In genomic region chr1:191494303-191494655, GRCm38 (mm10) we compare ENCODE assay signal across 10 mouse cellular contexts.
DNase-seq lines count a peak whose midpoint lies in the region; ATAC-seq and TF ChIP-seq lines count a peak whose summit lies in the region.
"Had no signal": no experiment of that assay in that cellular context is flagged by ENCODE, and none has a peak within 500 bp of the region (broad histone marks: within the 10 kb centered on the region; RNA-seq: fewer than 3 reads in every experiment).

No protein-coding gene starts in this region.

- WGBS in heart, postnatal 0 days, result 23% methylated on average over 2 of the region's 2 CpGs
- WGBS in midbrain, embryonic 16.5 days, result 76% methylated on average over 2 of the region's 2 CpGs

- peak overlapping the region; percentile 87 for H3K27ac ChIP-seq in heart, postnatal 0 days (ENCODE audit: low read depth)
- H3K27ac ChIP-seq in midbrain, embryonic 16.5 days (ENCODE audit: low read length), result no peak overlapping the region
- H3K27ac ChIP-seq: macrophage had no signal

- H3K4me1 ChIP-seq in heart, postnatal 0 days (ENCODE audit: control insufficient read depth, insufficient read depth), result peaks cover 27% of the 10 kb centered on the region
- H3K4me1 ChIP-seq in midbrain, embryonic 16.5 days (ENCODE audit: control insufficient read depth, insufficient read depth, low read length), result peaks cover 6% of the 10 kb centered on the region; the same call in 1 of the 2 replicates

- no peak overlapping the region for H3K9ac ChIP-seq in heart, postnatal 0 days (replicated peaks; ENCODE audit: low read depth, low read length)
- H3K9ac ChIP-seq in midbrain, embryonic 16.5 days (ENCODE audit: low read depth, low read length), result no peak overlapping the region

- no peak for ATAC-seq in heart, postnatal 0 days (ENCODE audit: insufficient read depth, low read depth)
- ATAC-seq in midbrain, embryonic 16.5 days, result no peak

- no peaks in the 10 kb centered on the region for H3K9me3 ChIP-seq in heart, postnatal 0 days (replicated peaks; ENCODE audit: control insufficient read depth, low read length)
- no peaks in the 10 kb centered on the region for H3K9me3 ChIP-seq in midbrain, embryonic 16.5 days (replicated peaks; ENCODE audit: control insufficient read depth, low read length, poor library complexity, severe bottlenecking)

- H3K36me3 ChIP-seq in heart, postnatal 0 days (replicated peaks; ENCODE audit: control insufficient read depth, insufficient read depth, low read length), result no peaks in the 10 kb centered on the region
- H3K36me3 ChIP-seq in midbrain, embryonic 16.5 days (ENCODE audit: control insufficient read depth, insufficient read depth, low read length), result no peaks in the 10 kb centered on the region

- TF ChIP-seq CTCF in heart, postnatal 0 days (IDR thresholded peaks at IDR 0.05; ENCODE audit: low read depth), result no peak

- H3K4me2 ChIP-seq in heart, postnatal 0 days (ENCODE audit: low read depth, low read length), result peak overlapping the region; percentile 25; the same call in 1 of the 2 replicates
- no peak overlapping the region for H3K4me2 ChIP-seq in midbrain, embryonic 16.5 days (ENCODE audit: low read length)

- H3K4me3 ChIP-seq in heart, postnatal 0 days (ENCODE audit: low read depth, low read length), result no peak overlapping the region
- H3K4me3 ChIP-seq in midbrain, embryonic 16.5 days (ENCODE audit: low read depth, low read length), result no peak overlapping the region

- peak; percentile 51 to 70 for DNase-seq in heart, adult 18-20 months
- no peak for DNase-seq in heart, postnatal 4 days
- DNase-seq in retina, postnatal 1 day, result peak; percentile 13
- no peak for DNase-seq in retina, embryonic 14.5 days (ENCODE audit: low spot score)
- DNase-seq in heart, postnatal 0 days (ENCODE audit: low spot score), result no peak
- DNase-seq in embryo, embryonic 10.5 days (ENCODE audit: low spot score), result no peak
- DNase-seq in thymus, postnatal 0 days (ENCODE audit: low spot score), result no peak
- DNase-seq: thymus, adult 2 months had no signal

- no peak for TF ChIP-seq EP300 in heart, postnatal 0 days (IDR thresholded peaks at IDR 0.05; ENCODE audit: low read depth)

- no peaks in the 10 kb centered on the region for H3K27me3 ChIP-seq in heart, postnatal 0 days (ENCODE audit: control insufficient read depth, insufficient read depth, low read length)
- no peaks in the 10 kb centered on the region for H3K27me3 ChIP-seq in midbrain, embryonic 16.5 days (ENCODE audit: control insufficient read depth, insufficient read depth, low read depth, low read length)

Comparison
In these comparisons a context has a peak if more than half of its experiments do, and no peak if none do; other contexts are left out.
1. DNase-seq: peak in heart, adult 18-20 months (2 of 2) and retina, postnatal 1 day (single experiment); none in heart, postnatal 4 days (single experiment), retina, embryonic 14.5 days (single experiment), heart, postnatal 0 days (single experiment), embryo, embryonic 10.5 days (single experiment) and thymus, postnatal 0 days (single experiment).